Mouse (Mus musculus) lung, postnatal 0 days (tissue): ENCODE data around the gene Tbc1d1.

Experiments
- CTCF ChIP-seq: IDR thresholded peaks from 2 replicates; pipeline ENCODE4 v1.5.1; 2016; ENCODE audit warnings: antibody characterized with exemption, mild to moderate bottlenecking
- EP300 ChIP-seq: IDR thresholded peaks from 2 replicates; pipeline ENCODE4 v1.6.1; 2016; ENCODE audit warnings: antibody characterized with exemption, mild to moderate bottlenecking, control low read depth

DNA sequence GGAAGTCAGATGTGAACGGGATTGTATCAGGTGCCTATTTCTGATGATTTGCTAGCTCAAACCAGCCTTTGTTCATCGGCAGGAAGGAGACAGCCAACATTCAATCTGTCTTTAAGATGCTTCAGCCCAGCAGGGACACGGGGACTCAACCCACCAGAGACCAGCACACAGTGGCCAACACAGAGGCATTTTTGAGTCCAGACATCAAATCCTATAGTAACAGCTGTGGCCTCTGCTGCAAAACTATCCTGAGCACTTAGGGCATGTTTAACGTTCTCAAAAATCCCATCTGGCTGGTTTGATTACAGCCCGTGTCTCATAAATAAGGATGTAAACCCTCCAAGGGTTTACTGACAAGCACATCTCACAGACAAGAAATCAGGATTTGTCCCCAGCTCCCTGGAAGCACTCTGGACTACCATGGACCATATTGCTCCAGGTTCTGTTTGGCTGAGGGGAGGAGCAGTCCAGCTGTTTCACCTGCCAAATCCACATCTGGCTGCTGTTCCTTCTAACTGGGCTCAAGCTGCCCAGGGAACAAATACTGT lies 207.8 kb downstream of the Tbc1d1 start:
- no peak for TF ChIP-seq CTCF
- TF ChIP-seq EP300, result no peak
